Mouse (Mus musculus) liver, embryonic 14.5 days (tissue): ENCODE results near the gene Mad2l2. TPM values are rescaled to one million over a fixed set of nuclear protein-coding genes. Genes with fewer than 3 reads are reported as not detected.
A peak's percentile ranks its signal among the peaks of the same experiment; 100 is the strongest.
"Not testable (repeated sequence)": the region's sequence is repeated elsewhere in the genome, so short reads cannot be mapped to it uniquely, and the experiment has no call there.

ENCODE experiments used
- ATAC-seq: fragments of 200-750 bp; cut with Nextera tagmentation; 2 replicates; pipeline ENCODE4 v1.8.0; 2017; ENCODE audit warnings: moderate number of reproducible peaks, mild to moderate bottlenecking, moderate library complexity; ENCODE audit not compliant: insufficient read depth
- DNase-seq, 3 experiments: peaks; one replicate each; pipeline ENCODE4 v3.0.0-alpha.2; 2012 to 2013; ENCODE audit warnings: low read depth in 3 of 3, low spot score in 3 of 3
- H3K27ac ChIP-seq: fragments of 300-500 bp; sonication (generic); 2 replicates; pipeline ENCODE4 v1.5.1; 2014; ENCODE audit warnings: moderate library complexity, mild to moderate bottlenecking, control low read depth, inconsistent platforms
- H3K27me3 ChIP-seq: fragments of 300-500 bp; sonication (generic); 2 replicates; pipeline ENCODE4 v1.6.1; 2014; ENCODE audit warnings: mild to moderate bottlenecking, low read length, moderate library complexity; ENCODE audit not compliant: control insufficient read depth, insufficient read depth
- H3K36me3 ChIP-seq: fragments of 300-500 bp; sonication (generic); replicated peaks from 2 replicates; pipeline ENCODE4 v1.6.1; 2014; ENCODE audit warnings: low read depth; ENCODE audit not compliant: control insufficient read depth, insufficient read depth
- H3K4me1 ChIP-seq, 2 experiments: fragments of 200-500 bp in 1 of 2; fragments of 300-500 bp in 1 of 2; sonication (generic) in 1 of 2; replicated peaks; 2 replicates each; pipeline ENCODE4 v1.6.1; 2012 to 2014; ENCODE audit warnings: antibody characterized with exemption in 1 of 2, inconsistent platforms in 1 of 2, low read length in 1 of 2; ENCODE audit not compliant: control insufficient read depth in 2 of 2, insufficient read depth in 2 of 2
- H3K4me2 ChIP-seq: fragments of 300-500 bp; sonication (generic); 2 replicates; pipeline ENCODE4 v1.6.1; 2014; ENCODE audit warnings: low read depth, mild to moderate bottlenecking, control low read depth, moderate library complexity
- H3K4me3 ChIP-seq, 2 experiments: fragments of 200-500 bp in 1 of 2; fragments of 300-500 bp in 1 of 2; sonication (generic) in 1 of 2; 2 replicates each; pipeline ENCODE4 v1.5.1; 2012 to 2014; ENCODE audit warnings: low read depth in 2 of 2, low read length in 2 of 2, mild to moderate bottlenecking in 2 of 2, control low read depth in 1 of 2, inconsistent platforms in 1 of 2, moderate library complexity in 1 of 2; ENCODE audit not compliant: insufficient read depth in 1 of 2
- H3K9ac ChIP-seq: fragments of 300-500 bp; sonication (generic); replicated peaks from 2 replicates; pipeline ENCODE4 v1.6.1; 2014; ENCODE audit warnings: mild to moderate bottlenecking, control low read depth, moderate library complexity
- H3K9me3 ChIP-seq: fragments of 300-500 bp; sonication (generic); 2 replicates; pipeline ENCODE4 v1.6.1; 2016; ENCODE audit warnings: low read length, mixed read lengths; ENCODE audit not compliant: control insufficient read depth
- CTCF ChIP-seq: IDR thresholded peaks from 2 replicates; pipeline ENCODE4 v1.5.1; 2016; ENCODE audit warnings: antibody characterized with exemption, low read depth, control low read depth
- EP300 ChIP-seq: IDR thresholded peaks from 2 replicates; pipeline ENCODE4 v1.6.1; 2016; ENCODE audit warnings: antibody characterized with exemption, low read depth
- WGBS: fragments of 180-500 bp; shearing (Covaris S2); extraction: QIAGEN DNeasy Blood & Tissue Kit; methylation state at CpG from one replicate; pipeline ENCODE4 v1.1.7; 2014; ENCODE audit not compliant: insufficient replicate concordance; 5-methylcytosine and 5-hydroxymethylcytosine counted together
- polyA plus RNA-seq, 2 experiments: library from polyadenylated mRNA; depleted of rRNA in 1 of 2; stranded (reverse) in 1 of 2; unstranded in 1 of 2; fragments of >200 nt; fragmentation: Nextera tagmentation in 1 of 2; extraction: Ambion mirVana in 1 of 2; gene quantifications; 2 replicates each; pipeline versions ENCODE4 v1.2.1 to v1.2.3; 2012 to 2014

Mad2l2 gene
- polyA plus RNA-seq, 2 experiments, result 9.4 to 17.7 TPM

- TF ChIP-seq CTCF, result no peak
- no peak for TF ChIP-seq EP300
- H3K9me3 ChIP-seq, result no peaks in the 10 kb centered on the region
- DNase-seq (no peak), ATAC-seq (no peak)
- no peaks in the 10 kb centered on the region for H3K4me1 ChIP-seq
- peaks cover 38% of the 10 kb centered on the region for H3K27me3 ChIP-seq
- H3K27ac ChIP-seq, result no peak overlapping the region
- H3K9ac ChIP-seq, result no peak overlapping the region
- H3K36me3 ChIP-seq, result no peaks in the 10 kb centered on the region
- H3K4me2 ChIP-seq, result no peak overlapping the region
- no peak overlapping the region for H3K4me3 ChIP-seq
Measured at GRCm38 (mm10) chr4:148177716-148178115, 47.5 kb downstream of the Mad2l2 start.

- H3K4me3 ChIP-seq, result no peak overlapping the region
- no peak overlapping the region for H3K9ac ChIP-seq
- no peaks in the 10 kb centered on the region for H3K4me1 ChIP-seq
- no peak overlapping the region for H3K4me2 ChIP-seq
- no peaks in the 10 kb centered on the region for H3K9me3 ChIP-seq
- H3K27me3 ChIP-seq, result peaks cover 4% of the 10 kb centered on the region
- DNase-seq, result no peak
- TF ChIP-seq CTCF (no peak), EP300 (no peak)
- no peak overlapping the region for H3K27ac ChIP-seq
- no peaks in the 10 kb centered on the region for H3K36me3 ChIP-seq
- no peak for ATAC-seq
- WGBS, result 70% methylated on average over 12 of the region's 12 CpGs
Measured at GRCm38 (mm10) chr4:148181483-148181882, 51.3 kb downstream of the Mad2l2 start.

- 32% methylated on average over 8 of the region's 8 CpGs for WGBS
- H3K9me3 ChIP-seq, result no peaks in the 10 kb centered on the region
- TF ChIP-seq EP300, result no peak
- TF ChIP-seq CTCF, result no peak
- DNase-seq, result no peak
- H3K4me3 ChIP-seq, result no peak overlapping the region
- no peak overlapping the region for H3K27ac ChIP-seq
- H3K36me3 ChIP-seq, result no peaks in the 10 kb centered on the region
- no peak overlapping the region for H3K9ac ChIP-seq
- H3K4me2 ChIP-seq, result no peak overlapping the region
- H3K27me3 ChIP-seq, result 0 out of 2 replicates have a peak, but pooled peaks cover 4% of the 10 kb centered on the region
- no peak for ATAC-seq
- H3K4me1 ChIP-seq, result no peaks in the 10 kb centered on the region
Measured at GRCm38 (mm10) chr4:148182363-148182762, 52.2 kb downstream of the Mad2l2 start.

- 0 out of 2 replicates have a peak, but pooled peaks cover 4% of the 10 kb centered on the region for H3K27me3 ChIP-seq
- no peak for ATAC-seq
- DNase-seq, result no peak
- H3K9ac ChIP-seq, result no peak overlapping the region
- H3K36me3 ChIP-seq, result no peaks in the 10 kb centered on the region
- H3K9me3 ChIP-seq, result no peaks in the 10 kb centered on the region
- no peak overlapping the region for H3K4me3 ChIP-seq
- no peak for TF ChIP-seq CTCF
- no peak for TF ChIP-seq EP300
- 57% methylated on average over 9 of the region's 9 CpGs for WGBS
- H3K4me2 ChIP-seq, result no peak overlapping the region
- H3K4me1 ChIP-seq, result peaks cover under 1 to 6% of the 10 kb centered on the region in 2 experiments; a peak in 3 of 4 replicates
- H3K27ac ChIP-seq, result no peak overlapping the region
Measured at GRCm38 (mm10) chr4:148184564-148184963, 54.4 kb downstream of the Mad2l2 start.

- Histone ChIP-seq H3K9ac (no peak overlapping the region), H3K27me3 (0 out of 2 replicates have a peak, but pooled peaks cover 4% of the 10 kb centered on the region), H3K36me3 (no peaks in the 10 kb centered on the region), H3K27ac (no peak overlapping the region), H3K4me3 (no peak overlapping the region), H3K9me3 (no peaks in the 10 kb centered on the region), H3K4me1 (peaks cover 6 to 11% of the 10 kb centered on the region in 2 experiments; a peak in 3 of 4 replicates), H3K4me2 (no peak overlapping the region)
- 47% methylated on average over 4 of the region's 4 CpGs for WGBS
- DNase-seq (no peak), ATAC-seq (no peak)
- TF ChIP-seq CTCF, result peak; percentile 59
- no peak for TF ChIP-seq EP300
Measured at GRCm38 (mm10) chr4:148185819-148186218, 55.6 kb downstream of the Mad2l2 start.

- H3K9ac ChIP-seq, H3K4me2 ChIP-seq, H3K9me3 ChIP-seq, H3K4me3 ChIP-seq, H3K36me3 ChIP-seq, H3K27me3 ChIP-seq, H3K27ac ChIP-seq: not testable (repeated sequence)
- peaks cover 6 to 11% of the 10 kb centered on the region in 2 experiments; a peak in 3 of 4 replicates for H3K4me1 ChIP-seq
- WGBS, result 63% methylated on average over 1 of the region's 1 CpGs
- peak; percentile 61 for ATAC-seq
- DNase-seq, result peak in 1 of 3 experiments; percentile 20
Measured at GRCm38 (mm10) chr4:148188767-148189166, 58.6 kb downstream of the Mad2l2 start.
